Mouse (Mus musculus): ENCODE measurements around the gene Cyb561d1.

GRCm38 (mm10) chr3:108146671-108147070 lies 54.3 kb downstream of the Cyb561d1 start:
- TF ChIP-seq MYOG (IDR thresholded peaks at IDR 0.05; ENCODE audit: control insufficient read depth in 1 of 3, insufficient read depth in 1 of 3, insufficient read length in 2 of 3, low read depth in 2 of 3) (no peak), TCF12 (IDR thresholded peaks at IDR 0.05; ENCODE audit: insufficient read depth, poor library complexity, severe bottlenecking) (no peak), USF1 (IDR thresholded peaks at IDR 0.05; ENCODE audit: low read depth) (no peak), POLR2AphosphoS2 (IDR thresholded peaks at IDR 0.05; ENCODE audit: insufficient read length, low read depth) (no peak), POLR2A (IDR thresholded peaks at IDR 0.05; ENCODE audit: insufficient read length, low read depth) (no peak), MAX (IDR thresholded peaks at IDR 0.05; ENCODE audit: low read depth) (no peak)

All from myocyte (in vitro differentiated cells).